Mouse (Mus musculus) stomach, postnatal 0 days (tissue): ENCODE results near the gene Pdcl3.
A peak's percentile ranks its signal among the peaks of the same experiment; 100 is the strongest.

ENCODE experiments used
- CTCF ChIP-seq: IDR thresholded peaks from 2 replicates; pipeline ENCODE4 v1.5.1; 2016; ENCODE audit warnings: antibody characterized with exemption, low read depth, mild to moderate bottlenecking, moderate library complexity
- EP300 ChIP-seq: optimal IDR thresholded peaks from 2 replicates; pipeline ENCODE3; 2016; ENCODE audit warnings: antibody characterized with exemption

- TF ChIP-seq CTCF = 0 out of 2 replicates have a peak, but pooled peaks have one; percentile 1
- TF ChIP-seq EP300 = no peak
Measured at GRCm38 (mm10) chr1:38987080-38987864, 1.9 kb downstream of the Pdcl3 start.
